Mouse (Mus musculus) liver, embryonic 14.5 days (tissue): ENCODE results near the gene Tmem117.

Experiments
- CTCF ChIP-seq: IDR thresholded peaks from 2 replicates; pipeline ENCODE4 v1.5.1; 2016; ENCODE audit warnings: antibody characterized with exemption, low read depth, control low read depth
- EP300 ChIP-seq: IDR thresholded peaks from 2 replicates; pipeline ENCODE4 v1.6.1; 2016; ENCODE audit warnings: antibody characterized with exemption, low read depth

DNA sequence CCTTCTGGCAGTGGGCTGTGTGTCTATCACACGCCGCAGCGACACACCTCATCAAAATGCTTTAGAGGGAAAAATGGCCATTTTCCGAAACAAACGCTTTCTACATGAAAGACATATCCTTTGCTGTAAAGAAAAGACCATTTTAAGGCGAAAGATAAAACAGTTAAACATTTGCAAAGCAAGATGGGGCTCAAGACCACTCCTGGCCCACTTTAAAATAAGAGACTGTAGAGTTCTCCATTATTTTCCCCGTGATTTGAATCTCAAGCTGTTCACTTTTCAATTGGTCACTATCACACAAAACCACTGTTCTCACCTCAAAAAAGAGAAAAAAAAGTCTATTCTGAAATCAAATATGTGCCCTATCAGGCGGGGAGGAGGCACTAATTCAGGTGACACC lies 38.9 kb upstream of the Tmem117 start:
- TF ChIP-seq CTCF: no peak
- TF ChIP-seq EP300: no peak
